Mouse (Mus musculus) stomach, postnatal 0 days (tissue): ENCODE results near the gene Acot7. TPM values are rescaled to one million over a fixed set of nuclear protein-coding genes. Genes with fewer than 3 reads are reported as not detected.
A peak's percentile ranks its signal among the peaks of the same experiment; 100 is the strongest.

Source experiments
- ATAC-seq: fragments of 200-750 bp; cut with Nextera tagmentation; 2 replicates; pipeline ENCODE4 v1.8.0; 2017; ENCODE audit not compliant: low FRiP score, low TSS enrichment
- DNase-seq: peaks from one replicate; pipeline ENCODE4 v3.0.0-alpha.2; 2016; ENCODE audit warnings: low spot score
- H3K27ac ChIP-seq: fragments of 300-500 bp; sonication (generic); replicated peaks from 2 replicates; pipeline ENCODE4 v1.5.1; 2014; ENCODE audit warnings: mild to moderate bottlenecking, control low read depth
- H3K27me3 ChIP-seq: fragments of 300-500 bp; sonication (generic); 2 replicates; pipeline ENCODE4 v1.6.1; 2014; ENCODE audit warnings: low read length; ENCODE audit not compliant: control insufficient read depth, insufficient read depth
- H3K36me3 ChIP-seq: fragments of 300-500 bp; sonication (generic); 2 replicates; pipeline ENCODE4 v1.6.1; 2014; ENCODE audit warnings: low read length, mixed read lengths; ENCODE audit not compliant: control insufficient read depth, insufficient read depth
- H3K4me1 ChIP-seq: fragments of 300-500 bp; sonication (generic); replicated peaks from 2 replicates; pipeline ENCODE4 v1.6.1; 2014; ENCODE audit warnings: antibody characterized with exemption; ENCODE audit not compliant: control insufficient read depth, insufficient read depth
- H3K4me2 ChIP-seq: fragments of 300-500 bp; sonication (generic); replicated peaks from 2 replicates; pipeline ENCODE4 v1.6.1; 2014; ENCODE audit warnings: low read depth, mild to moderate bottlenecking, control low read depth, moderate library complexity
- H3K4me3 ChIP-seq: fragments of 300-500 bp; sonication (generic); 2 replicates; pipeline ENCODE4 v1.5.1; 2014; ENCODE audit warnings: low read depth, low read length, control low read depth
- H3K9ac ChIP-seq: fragments of 300-500 bp; sonication (generic); 2 replicates; pipeline ENCODE4 v1.6.1; 2014; ENCODE audit warnings: mild to moderate bottlenecking, low read length, control low read depth, mixed read lengths
- H3K9me3 ChIP-seq: fragments of 300-500 bp; sonication (generic); 2 replicates; pipeline ENCODE4 v1.6.1; 2016; ENCODE audit warnings: low read length; ENCODE audit not compliant: control insufficient read depth
- CTCF ChIP-seq: IDR thresholded peaks from 2 replicates; pipeline ENCODE4 v1.5.1; 2016; ENCODE audit warnings: antibody characterized with exemption, low read depth, mild to moderate bottlenecking, moderate library complexity
- EP300 ChIP-seq: optimal IDR thresholded peaks from 2 replicates; pipeline ENCODE3; 2016; ENCODE audit warnings: antibody characterized with exemption
- WGBS: fragments of 180-500 bp; shearing (Covaris S2); extraction: QIAGEN DNeasy Blood & Tissue Kit; methylation state at CpG from one replicate; pipeline ENCODE4 v1.1.7; 2014; 5-methylcytosine and 5-hydroxymethylcytosine counted together
- polyA plus RNA-seq: library from polyadenylated mRNA; unstranded; fragments of >200 nt; fragmentation: Nextera tagmentation; extraction: Ambion mirVana; gene quantifications from 2 replicates; pipeline ENCODE4 v1.2.1, GENCODE M21; 2015

The Acot7 gene
- polyA plus RNA-seq, 1 experiment from 2014 or later: 55.0 TPM

DNA sequence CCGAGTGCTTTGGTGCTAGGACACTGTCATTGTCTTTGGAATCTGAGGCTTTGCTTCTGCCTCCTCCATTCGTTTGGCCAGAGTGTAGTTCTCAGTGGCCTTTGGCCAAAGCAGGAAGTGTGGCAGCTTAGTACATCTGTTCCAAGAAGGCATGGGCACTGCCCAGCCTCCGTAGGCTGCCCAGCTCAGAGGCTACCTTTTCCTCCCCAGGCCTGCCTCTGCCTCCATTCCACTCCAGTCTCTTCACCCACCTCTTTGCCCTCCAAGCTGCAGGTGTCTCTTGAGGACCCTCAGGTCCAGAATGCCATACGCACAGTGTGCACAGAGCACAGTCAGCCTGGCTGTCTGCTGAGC, 86.2 kb downstream of the Acot7 start:
- Histone ChIP-seq H3K27me3 (no peaks in the 10 kb centered on the region), H3K4me1 (0 out of 2 replicates have a peak, but pooled peaks cover 3% of the 10 kb centered on the region), H3K36me3 (no peaks in the 10 kb centered on the region; the same call in 1 of the 2 replicates), H3K9me3 (no peaks in the 10 kb centered on the region), H3K4me2 (no peak overlapping the region), H3K27ac (no peak overlapping the region; the same call in 1 of the 2 replicates), H3K4me3 (no peak overlapping the region), H3K9ac (no peak overlapping the region)
- peak; percentile 48; the same call in 1 of the 2 replicates for ATAC-seq
- 41% methylated on average over 4 of the region's 4 CpGs for WGBS
- no peak for DNase-seq
- TF ChIP-seq CTCF (no peak), EP300 (no peak)

DNA sequence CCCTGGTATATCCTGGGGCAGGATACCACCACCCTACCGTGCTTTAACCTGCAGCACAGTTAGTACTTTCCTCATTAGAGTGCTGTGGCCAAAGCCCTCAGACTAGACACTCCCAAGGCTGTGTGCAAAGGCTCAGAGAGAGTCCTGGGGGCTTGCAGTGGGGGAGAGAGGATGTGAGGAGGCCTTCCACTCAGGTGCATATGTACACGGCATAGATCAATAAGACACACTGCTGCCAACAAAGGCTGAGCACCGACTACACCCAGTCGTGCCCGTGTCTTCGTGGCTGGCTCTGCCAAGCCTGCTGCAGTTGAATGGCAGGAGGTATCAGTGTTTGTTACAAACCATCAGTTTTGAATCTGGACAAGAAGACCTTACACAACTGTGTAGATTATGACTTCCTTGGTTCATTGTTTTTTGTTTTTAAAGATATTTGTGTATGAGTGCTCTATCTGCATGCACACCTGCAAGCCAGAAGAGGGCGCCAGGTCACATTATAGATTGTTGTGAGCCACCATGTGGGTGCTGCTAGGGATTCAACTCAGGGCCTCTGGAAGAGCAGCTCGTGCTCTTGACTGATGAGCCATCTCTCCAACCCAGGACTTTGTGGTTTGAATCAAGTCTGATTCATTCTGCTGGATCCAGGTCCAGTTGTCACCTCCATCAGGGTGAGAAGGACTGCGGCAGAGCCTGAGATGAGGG, 87.1 kb downstream of the Acot7 start:
- Histone ChIP-seq H3K27ac (no peak overlapping the region), H3K9me3 (no peaks in the 10 kb centered on the region), H3K4me2 (no peak overlapping the region), H3K9ac (no peak overlapping the region), H3K4me3 (no peak overlapping the region), H3K36me3 (no peaks in the 10 kb centered on the region; the same call in 1 of the 2 replicates), H3K4me1 (0 out of 2 replicates have a peak, but pooled peaks cover 3% of the 10 kb centered on the region), H3K27me3 (no peaks in the 10 kb centered on the region)
- ATAC-seq: no peak
- peak; percentile 54 for TF ChIP-seq CTCF
- no peak for TF ChIP-seq EP300
- DNase-seq: no peak
- 90% methylated on average over 9 of the region's 9 CpGs for WGBS

GRCm38 (mm10) chr4:152265791-152266190, 87.9 kb downstream of the Acot7 start:
- TF ChIP-seq CTCF (no peak), EP300 (no peak)
- Histone ChIP-seq H3K4me1 (0 out of 2 replicates have a peak, but pooled peaks cover 3% of the 10 kb centered on the region), H3K9me3 (no peaks in the 10 kb centered on the region), H3K27ac (no peak overlapping the region), H3K27me3 (no peaks in the 10 kb centered on the region), H3K36me3 (no peaks in the 10 kb centered on the region; the same call in 1 of the 2 replicates), H3K9ac (no peak overlapping the region), H3K4me3 (no peak overlapping the region), H3K4me2 (no peak overlapping the region)
- ATAC-seq: no peak
- 47% methylated on average over 5 of the region's 5 CpGs for WGBS
- no peak for DNase-seq

DNA sequence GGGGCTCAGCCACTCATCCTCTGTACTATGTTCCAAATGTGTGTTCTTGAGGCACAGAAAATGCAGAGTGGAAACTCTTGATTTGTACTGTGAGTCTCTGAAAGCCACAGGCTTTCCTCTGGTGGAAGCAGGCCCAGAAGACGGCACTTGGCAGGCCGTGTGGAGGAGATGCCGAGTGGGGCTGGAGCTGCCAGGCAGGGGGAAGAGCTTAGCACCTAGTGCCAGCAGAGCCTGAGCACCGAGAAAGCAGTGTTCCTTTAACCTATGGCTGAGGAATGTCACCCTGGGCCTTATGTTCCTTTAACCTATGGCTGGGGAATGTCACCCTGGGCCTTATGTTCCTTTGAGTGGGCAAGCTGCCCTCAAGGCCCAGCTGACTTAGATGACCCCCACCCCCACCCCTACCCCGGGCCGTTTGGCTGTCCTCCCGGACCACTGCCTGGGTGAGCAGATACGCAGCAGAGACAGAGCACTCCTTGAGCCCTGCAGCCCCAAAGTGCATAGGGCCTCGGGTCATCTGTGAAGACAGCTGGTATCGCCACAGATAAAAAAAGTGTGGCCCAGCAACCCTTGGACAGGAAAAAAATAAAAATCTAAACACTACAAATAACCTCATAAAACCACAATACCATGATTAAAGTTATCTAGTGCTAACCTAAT, 88.4 kb downstream of the Acot7 start:
- Histone ChIP-seq H3K4me1 (0 out of 2 replicates have a peak, but pooled peaks cover 3% of the 10 kb centered on the region), H3K4me2 (no peak overlapping the region), H3K9me3 (no peaks in the 10 kb centered on the region), H3K36me3 (no peaks in the 10 kb centered on the region), H3K9ac (no peak overlapping the region), H3K27me3 (no peaks in the 10 kb centered on the region), H3K27ac (no peak overlapping the region), H3K4me3 (no peak overlapping the region)
- ATAC-seq: no peak
- 49% methylated on average over 10 of the region's 10 CpGs for WGBS
- DNase-seq: no peak
- no peak for TF ChIP-seq CTCF
- no peak for TF ChIP-seq EP300

DNA sequence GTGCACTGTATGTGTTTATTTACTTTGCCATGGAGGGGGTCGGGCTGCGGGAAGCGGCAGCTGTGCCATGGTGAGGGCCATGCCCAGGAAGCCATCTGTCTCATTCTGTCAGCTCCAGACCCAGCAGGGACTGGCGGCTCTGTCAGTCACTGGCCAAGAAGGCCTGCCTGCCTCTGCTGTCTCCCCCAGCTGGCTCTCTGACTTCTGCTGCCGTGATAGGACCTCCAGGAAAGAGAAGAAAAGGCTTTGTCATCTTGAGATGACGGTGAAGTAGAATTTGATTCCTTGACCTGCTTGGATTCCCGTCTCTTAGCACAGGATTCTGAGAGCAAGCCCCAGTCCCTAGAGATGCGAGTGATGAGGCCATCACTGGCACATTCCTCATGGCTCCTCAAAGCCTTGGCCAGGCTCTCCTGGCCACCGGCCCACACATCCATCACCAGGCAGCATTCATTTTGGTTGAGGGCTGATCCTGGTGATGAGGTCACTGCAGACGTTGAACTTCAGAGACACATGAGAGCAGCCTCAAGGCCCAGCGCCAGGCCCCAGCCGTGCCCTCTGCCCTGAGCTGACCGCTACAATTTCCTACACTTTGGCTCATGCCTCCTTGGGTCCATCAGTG, 89.9 kb downstream of the Acot7 start:
- Histone ChIP-seq H3K9me3 (no peaks in the 10 kb centered on the region), H3K27me3 (no peaks in the 10 kb centered on the region), H3K4me3 (no peak overlapping the region), H3K36me3 (no peaks in the 10 kb centered on the region), H3K4me1 (peaks cover 3% of the 10 kb centered on the region; the same call in 1 of the 2 replicates), H3K27ac (no peak overlapping the region), H3K9ac (no peak overlapping the region), H3K4me2 (no peak overlapping the region)
- WGBS: 57% methylated on average over 13 of the region's 13 CpGs
- DNase-seq (no peak), ATAC-seq (no peak)
- TF ChIP-seq CTCF (no peak), EP300 (no peak)

DNA sequence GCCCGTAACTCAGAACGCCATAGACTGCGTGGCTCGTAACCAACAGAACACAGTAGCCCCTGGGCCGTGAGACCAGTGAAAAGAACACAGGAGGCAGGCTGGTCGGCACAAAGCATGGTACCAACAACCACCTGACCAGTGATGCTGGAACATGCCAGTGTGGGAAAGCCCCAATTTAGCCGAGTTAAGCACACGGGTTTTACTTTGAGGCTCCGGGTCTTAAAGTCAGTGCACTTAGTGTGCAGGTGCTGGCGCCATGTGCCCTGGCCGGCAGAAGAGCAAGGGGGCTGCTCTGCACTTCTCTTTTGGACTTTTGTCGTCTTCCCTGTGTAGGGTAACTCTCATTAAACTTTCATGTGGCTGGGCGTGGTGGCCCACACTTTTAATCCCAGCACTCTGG, 92.0 kb downstream of the Acot7 start:
- Histone ChIP-seq H3K4me3 (no peak overlapping the region), H3K36me3 (no peaks in the 10 kb centered on the region), H3K9me3 (no peaks in the 10 kb centered on the region), H3K4me1 (no peaks in the 10 kb centered on the region; the same call in none of the 2 replicates), H3K9ac (no peak overlapping the region), H3K27me3 (no peaks in the 10 kb centered on the region), H3K4me2 (no peak overlapping the region), H3K27ac (no peak overlapping the region)
- no peak for TF ChIP-seq CTCF
- no peak for TF ChIP-seq EP300
- ATAC-seq: no peak
- no peak for DNase-seq
- 90% methylated on average over 13 of the region's 13 CpGs for WGBS
